19 mouse cellular contexts compared by ENCODE assay signal in the genomic region with DNA sequence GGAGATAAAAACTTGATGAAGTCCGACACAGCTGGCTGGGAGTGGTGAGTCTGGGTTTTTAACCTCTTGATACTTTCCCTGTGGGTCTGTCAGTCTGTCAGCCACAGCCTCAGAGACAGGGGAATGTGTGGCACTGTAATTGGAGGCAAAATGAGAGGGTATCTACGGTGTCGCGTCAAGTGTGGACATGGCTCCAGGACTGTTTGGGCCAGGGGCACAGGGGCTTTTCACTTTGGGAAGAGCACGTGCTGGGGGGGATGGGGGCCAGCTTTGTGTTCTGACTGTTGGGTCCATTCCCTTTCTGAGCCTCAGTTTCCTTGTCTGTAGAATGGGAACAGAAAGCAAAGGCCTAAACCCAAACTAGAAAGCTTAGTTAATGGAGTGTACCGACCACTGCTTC. TPM values are rescaled to one million over a fixed set of nuclear protein-coding genes. Genes with fewer than 3 reads are reported as not detected.
DNase-seq lines count a peak whose midpoint lies in the region; ATAC-seq and TF ChIP-seq lines count a peak whose summit lies in the region.
"Had no signal": no experiment of that assay in that cellular context is flagged by ENCODE, and none has a peak within 500 bp of the region (broad histone marks: within the 10 kb centered on the region; RNA-seq: fewer than 3 reads in every experiment).

No protein-coding gene starts in this region.

- peaks cover 37% of the 10 kb centered on the region for H3K36me3 ChIP-seq in hindbrain, embryonic 13.5 days
- H3K36me3 ChIP-seq in hindbrain, embryonic 12.5 days: peaks cover 14% of the 10 kb centered on the region
- no peaks in the 10 kb centered on the region for H3K36me3 ChIP-seq in liver, postnatal 0 days (replicated peaks; ENCODE audit: insufficient read depth, low read length)
- H3K36me3 ChIP-seq in liver, embryonic 11.5 days (ENCODE audit: control insufficient read depth, insufficient read depth, low read length): no peaks in the 10 kb centered on the region
- H3K36me3 ChIP-seq in kidney, embryonic 14.5 days (ENCODE audit: control insufficient read depth, insufficient read depth, low read length): peaks cover 47% of the 10 kb centered on the region
- H3K36me3 ChIP-seq: embryonic facial prominence, embryonic 10.5 days had no signal

- H3K27ac ChIP-seq in hindbrain, embryonic 13.5 days: no peak overlapping the region
- H3K27ac ChIP-seq in hindbrain, embryonic 12.5 days: no peak overlapping the region
- peak overlapping the region; percentile 64 for H3K27ac ChIP-seq in liver, postnatal 0 days (ENCODE audit: low read depth)
- no peak overlapping the region for H3K27ac ChIP-seq in liver, embryonic 11.5 days (ENCODE audit: low read depth, low read length)
- H3K27ac ChIP-seq in kidney, embryonic 14.5 days (ENCODE audit: low read depth, low read length): no peak overlapping the region
- H3K27ac ChIP-seq: embryonic facial prominence, embryonic 10.5 days; limb, embryonic 13.5 days; stomach, embryonic 15.5 days had no signal

- H3K9ac ChIP-seq in hindbrain, embryonic 13.5 days: no peak overlapping the region
- no peak overlapping the region for H3K9ac ChIP-seq in hindbrain, embryonic 12.5 days
- H3K9ac ChIP-seq in liver, postnatal 0 days (replicated peaks): no peak overlapping the region
- no peak overlapping the region for H3K9ac ChIP-seq in liver, embryonic 11.5 days (ENCODE audit: low read depth, low read length)
- H3K9ac ChIP-seq in kidney, embryonic 14.5 days (ENCODE audit: low read depth, low read length): no peak overlapping the region
- H3K9ac ChIP-seq: limb, embryonic 13.5 days; stomach, embryonic 15.5 days had no signal

- peaks cover 92% of the 10 kb centered on the region for H3K4me1 ChIP-seq in hindbrain, embryonic 13.5 days (replicated peaks)
- peaks cover 51% of the 10 kb centered on the region for H3K4me1 ChIP-seq in hindbrain, embryonic 12.5 days
- H3K4me1 ChIP-seq in liver, postnatal 0 days (ENCODE audit: insufficient read depth): 0 out of 2 replicates have a peak, but pooled peaks cover 2% of the 10 kb centered on the region
- H3K4me1 ChIP-seq in liver, embryonic 11.5 days (replicated peaks; ENCODE audit: control insufficient read depth, insufficient read depth, low read length): no peaks in the 10 kb centered on the region
- peaks cover 9% of the 10 kb centered on the region for H3K4me1 ChIP-seq in kidney, embryonic 14.5 days (ENCODE audit: control insufficient read depth, insufficient read depth, low read length)

- H3K9me3 ChIP-seq in hindbrain, embryonic 13.5 days: no peaks in the 10 kb centered on the region
- no peaks in the 10 kb centered on the region for H3K9me3 ChIP-seq in hindbrain, embryonic 12.5 days (replicated peaks)
- H3K9me3 ChIP-seq in liver, postnatal 0 days (ENCODE audit: low read length): no peaks in the 10 kb centered on the region
- H3K9me3 ChIP-seq in liver, embryonic 11.5 days (ENCODE audit: control insufficient read depth, low read length): no peaks in the 10 kb centered on the region
- H3K9me3 ChIP-seq in kidney, embryonic 14.5 days (ENCODE audit: control insufficient read depth, low read length): no peaks in the 10 kb centered on the region
- H3K9me3 ChIP-seq: embryonic facial prominence, embryonic 10.5 days; limb, embryonic 13.5 days; stomach, embryonic 15.5 days had no signal

- no peak for TF ChIP-seq EP300 in liver, postnatal 0 days (IDR thresholded peaks at IDR 0.05; ENCODE audit: low read depth)

- no peak for ATAC-seq in hindbrain, embryonic 13.5 days (ENCODE audit: low FRiP score)
- no peak for ATAC-seq in hindbrain, embryonic 12.5 days (ENCODE audit: low FRiP score)
- peak; percentile 51 for ATAC-seq in liver, postnatal 0 days
- ATAC-seq in liver, embryonic 11.5 days (replicated peaks; ENCODE audit: low FRiP score): no peak
- ATAC-seq in kidney, embryonic 14.5 days (ENCODE audit: low FRiP score, low TSS enrichment): no peak
- ATAC-seq: forebrain, embryonic 16.5 days had no signal

- DNase-seq in adrenal gland, postnatal 25 days: peak; percentile 1
- DNase-seq in adrenal gland, adult 8-10 months: no peak
- no peak for DNase-seq in liver, postnatal 0 days
- no peak for DNase-seq in liver, embryonic 11.5 days (ENCODE audit: low spot score)
- DNase-seq in yolk sac, embryonic 10.5 days (ENCODE audit: low spot score): no peak
- DNase-seq: cerebellum, adult 11-12 months; cerebellum, postnatal 36 days; heart, postnatal 14 days; kidney, postnatal 10 days; layer of hippocampus, adult 9-11 months; lung, adult 18-20 months; lung, postnatal 36 days had no signal

- no peak overlapping the region for H3K4me3 ChIP-seq in hindbrain, embryonic 13.5 days
- H3K4me3 ChIP-seq in hindbrain, embryonic 12.5 days: no peak overlapping the region
- no peak overlapping the region for H3K4me3 ChIP-seq in liver, postnatal 0 days (ENCODE audit: low read depth, low read length)
- no peak overlapping the region for H3K4me3 ChIP-seq in liver, embryonic 11.5 days (ENCODE audit: low read depth, low read length)
- no peak overlapping the region for H3K4me3 ChIP-seq in kidney, embryonic 14.5 days (ENCODE audit: low read length)
- H3K4me3 ChIP-seq: embryonic facial prominence, embryonic 10.5 days; limb, embryonic 13.5 days; stomach, embryonic 15.5 days had no signal

- 86% methylated on average over 6 of the region's 6 CpGs for WGBS in hindbrain, embryonic 13.5 days
- WGBS in hindbrain, embryonic 12.5 days: 89% methylated on average over 6 of the region's 6 CpGs
- 78% methylated on average over 6 of the region's 6 CpGs for WGBS in liver, postnatal 0 days (ENCODE audit: insufficient replicate concordance)
- WGBS in liver, embryonic 11.5 days: 82% methylated on average over 6 of the region's 6 CpGs
- WGBS in kidney, embryonic 14.5 days: 89% methylated on average over 6 of the region's 6 CpGs

- TF ChIP-seq CTCF in liver, postnatal 0 days (IDR thresholded peaks at IDR 0.05; ENCODE audit: low read depth): no peak

- peak overlapping the region; percentile 31 for H3K4me2 ChIP-seq in hindbrain, embryonic 13.5 days
- no peak overlapping the region for H3K4me2 ChIP-seq in hindbrain, embryonic 12.5 days (replicated peaks)
- no peak overlapping the region; the same call in 1 of the 2 replicates for H3K4me2 ChIP-seq in liver, postnatal 0 days (ENCODE audit: low read depth, low read length)
- no peak overlapping the region for H3K4me2 ChIP-seq in liver, embryonic 11.5 days
- no peak overlapping the region for H3K4me2 ChIP-seq in kidney, embryonic 14.5 days (replicated peaks; ENCODE audit: low read depth, low read length)
- H3K4me2 ChIP-seq: limb, embryonic 13.5 days; stomach, embryonic 15.5 days had no signal

- 0 out of 2 replicates have a peak, but pooled peaks cover 7% of the 10 kb centered on the region for H3K27me3 ChIP-seq in hindbrain, embryonic 13.5 days
- peaks cover 18% of the 10 kb centered on the region for H3K27me3 ChIP-seq in hindbrain, embryonic 12.5 days
- H3K27me3 ChIP-seq in liver, postnatal 0 days (ENCODE audit: insufficient read depth, low read length): no peaks in the 10 kb centered on the region
- H3K27me3 ChIP-seq in liver, embryonic 11.5 days (replicated peaks; ENCODE audit: control insufficient read depth, insufficient read depth, low read length): peaks cover 9% of the 10 kb centered on the region
- H3K27me3 ChIP-seq in kidney, embryonic 14.5 days (ENCODE audit: control insufficient read depth, insufficient read depth, low read length): no peaks in the 10 kb centered on the region
- H3K27me3 ChIP-seq: limb, embryonic 13.5 days; stomach, embryonic 15.5 days had no signal

RNA-seq across cellular contexts. Expression of a gene that starts 51.5 kb away (rescaled TPM):
- total RNA-seq in adrenal gland, postnatal 25 days (2021): 28.5 and 42.3 TPM in 2 replicates
- total RNA-seq in adrenal gland, adult 8-10 months (2022): 10 to 100 TPM in 3 of 4 experiments, 1 to 10 TPM in 1; 6.9 to 25.9 (median 18.7) TPM
- 1.2 and 1.7 TPM in 2 replicates for polyA plus RNA-seq in hindbrain, embryonic 13.5 days (2015; fragmentation: Nextera tagmentation; extraction: Ambion mirVana)
- 1.0 and 1.1 TPM in 2 replicates for polyA plus RNA-seq in hindbrain, embryonic 12.5 days (2016; fragmentation: Nextera tagmentation; extraction: Ambion mirVana)
- 169 and 185 TPM in 2 replicates for polyA plus RNA-seq in liver, postnatal 0 days (2015; fragmentation: Nextera tagmentation; extraction: Ambion mirVana)
- 2.5 and 3.4 TPM in 2 replicates for polyA plus RNA-seq in liver, embryonic 11.5 days (2014; fragmentation: Nextera tagmentation; extraction: Ambion mirVana)
- polyA plus RNA-seq in kidney, embryonic 14.5 days (2014; fragmentation: Nextera tagmentation; extraction: Ambion mirVana): 1.7 and 2.3 TPM in 2 replicates

Comparison
In these comparisons a context has a peak if more than half of its experiments do, and no peak if none do; other contexts are left out.
1. RNA of a gene that starts 51.5 kb away (polyA plus RNA-seq): 169 to 185 TPM in liver, postnatal 0 days; 2.5 to 3.4 TPM in liver, embryonic 11.5 days, 1.7 to 2.3 TPM in kidney, embryonic 14.5 days, 1.2 to 1.7 TPM in hindbrain, embryonic 13.5 days and 1.0 to 1.1 TPM in hindbrain, embryonic 12.5 days; every median in the first group is over 10 times any median in the second.